Mouse (Mus musculus) telencephalon, adult 2 months (tissue): ENCODE measurements at regions not wholly inside any gene's neighbourhood (a gene's known extent, or its start where the extent isn't known, plus 50 kb on each side); places are given as distances from the start of the nearest gene placed in this dataset.

ENCODE experiments used
- DNase-seq: peaks from one replicate; pipeline ENCODE4 v3.0.0-alpha.2; 2011; ENCODE audit warnings: low read depth, low spot score

- DNase-seq: no peak
Measured at GRCm38 (mm10) chr2:178596312-178597083, 166.2 kb downstream of the Cdh26 start.

GRCm38 (mm10) chr2:178597084-178597470, 166.7 kb downstream of the Cdh26 start:
- no peak for DNase-seq

- no peak for DNase-seq
Measured at GRCm38 (mm10) chr2:178598371-178598770, 168.0 kb downstream of the Cdh26 start.

GRCm38 (mm10) chr2:178598836-178599235, 168.5 kb downstream of the Cdh26 start:
- no peak for DNase-seq

- DNase-seq: no peak
Measured at GRCm38 (mm10) chr2:178603443-178603842, 173.1 kb downstream of the Cdh26 start.

GRCm38 (mm10) chr2:178606733-178607132, 176.4 kb downstream of the Cdh26 start:
- DNase-seq: no peak

GRCm38 (mm10) chr2:178610211-178610975, 180.1 kb downstream of the Cdh26 start:
- no peak for DNase-seq

GRCm38 (mm10) chr2:178614761-178615160, 184.4 kb downstream of the Cdh26 start:
- DNase-seq: no peak

- no peak for DNase-seq
Measured at GRCm38 (mm10) chr2:178622801-178623200, 192.5 kb downstream of the Cdh26 start.

GRCm38 (mm10) chr2:178624475-178624874, 194.1 kb downstream of the Cdh26 start:
- DNase-seq: no peak

GRCm38 (mm10) chr2:178624907-178625306, 194.6 kb downstream of the Cdh26 start:
- no peak for DNase-seq

- DNase-seq: no peak
Measured at GRCm38 (mm10) chr2:178629756-178630155, 199.4 kb downstream of the Cdh26 start.

GRCm38 (mm10) chr2:178630511-178630910, 200.2 kb downstream of the Cdh26 start:
- no peak for DNase-seq

- DNase-seq: no peak
Measured at GRCm38 (mm10) chr2:178631336-178631735, 201.0 kb downstream of the Cdh26 start.

- DNase-seq: no peak
Measured at GRCm38 (mm10) chr2:178631966-178632365, 201.6 kb downstream of the Cdh26 start.

GRCm38 (mm10) chr2:178632831-178633585, 202.7 kb downstream of the Cdh26 start:
- no peak for DNase-seq

GRCm38 (mm10) chr2:178634116-178634515, 203.8 kb downstream of the Cdh26 start:
- no peak for DNase-seq

GRCm38 (mm10) chr2:178635685-178636084, 205.4 kb downstream of the Cdh26 start:
- no peak for DNase-seq

- DNase-seq: no peak
Measured at GRCm38 (mm10) chr2:178636901-178637300, 206.6 kb downstream of the Cdh26 start.

- DNase-seq: no peak
Measured at GRCm38 (mm10) chr2:178642137-178643052, 212.1 kb downstream of the Cdh26 start.

- no peak for DNase-seq
Measured at GRCm38 (mm10) chr2:178643053-178643402, 212.7 kb downstream of the Cdh26 start.
